Mouse (Mus musculus): ENCODE results near the gene Srcin1.
A peak's percentile ranks its signal among the peaks of the same experiment; 100 is the strongest.

The Srcin1 gene

DNA sequence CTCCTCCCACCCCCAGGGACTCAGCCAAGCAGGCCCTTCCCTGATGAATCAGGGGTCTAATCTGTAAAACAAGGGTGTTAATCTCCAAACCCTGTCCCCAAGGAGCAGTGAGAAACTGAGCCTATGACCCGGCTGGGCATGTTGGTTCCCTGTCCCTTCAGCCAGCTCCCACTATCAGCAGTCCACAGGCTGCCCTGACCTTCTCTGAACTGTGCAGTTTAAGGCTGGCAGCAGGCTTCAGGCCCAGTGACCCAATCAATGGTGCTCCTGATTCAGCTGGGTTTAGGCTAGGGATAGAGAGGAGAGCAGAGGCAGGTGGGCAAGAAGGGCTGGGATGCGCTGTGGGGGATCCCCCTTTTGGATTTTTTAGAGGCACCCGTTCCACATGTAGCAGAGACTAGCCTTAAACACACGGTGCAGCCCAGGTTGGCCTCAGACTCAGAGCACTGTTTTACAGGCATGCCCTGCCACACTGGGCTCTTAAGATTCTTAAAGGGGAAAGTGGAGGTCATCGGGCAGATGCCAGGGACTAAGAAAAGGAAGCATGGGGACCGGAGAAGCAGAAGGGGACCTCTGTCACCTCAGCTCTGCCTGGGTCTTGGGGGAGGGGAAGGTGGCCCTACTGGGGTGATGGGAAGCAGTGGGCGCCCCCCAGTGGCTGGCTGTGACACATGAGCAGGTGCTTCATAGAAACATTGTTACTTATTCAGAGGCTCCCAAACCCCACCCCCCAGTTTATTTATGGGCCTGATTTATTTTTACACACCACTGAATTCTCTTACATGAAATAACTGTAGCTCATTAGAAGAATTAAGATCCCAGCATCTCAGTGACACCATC is 19.2 kb downstream of the Srcin1 start:
- DNase-seq (ENCODE audit: inconsistent age in 2 of 2, low spot score in 1 of 2), result peak; percentile 80 to 88

DNA sequence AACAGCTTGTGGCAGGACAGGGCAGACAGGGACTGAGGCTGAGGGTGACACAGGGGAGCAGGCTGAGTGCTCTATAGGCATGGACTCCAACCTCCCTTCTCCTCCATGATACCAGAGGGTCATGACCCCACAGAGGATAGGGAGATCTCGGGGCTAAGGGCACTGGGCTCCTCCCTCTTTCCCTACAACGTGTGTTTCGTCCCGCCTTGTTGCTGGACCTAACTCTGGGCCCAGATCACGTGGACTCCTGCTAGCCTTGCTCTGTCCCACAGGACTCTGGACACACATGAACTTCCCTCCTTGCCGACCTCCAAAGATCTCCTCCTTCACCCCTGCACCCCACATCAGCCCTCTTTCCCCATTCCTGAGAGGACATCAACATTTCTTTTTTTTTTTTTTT is 20.8 kb downstream of the Srcin1 start:
- DNase-seq (ENCODE audit: inconsistent age in 2 of 2, low spot score in 1 of 2), result no peak

GRCm38 (mm10) chr11:97552151-97552550 is 23.8 kb downstream of the Srcin1 start:
- DNase-seq (ENCODE audit: inconsistent age in 2 of 2, low spot score in 1 of 2), result no peak

GRCm38 (mm10) chr11:97548757-97549156 is 27.2 kb downstream of the Srcin1 start:
- no peak for DNase-seq (ENCODE audit: inconsistent age in 2 of 2, low spot score in 1 of 2)

- DNase-seq (ENCODE audit: inconsistent age in 2 of 2, low spot score in 1 of 2), result no peak
Observed at GRCm38 (mm10) chr11:97547957-97548706, 27.9 kb downstream of the Srcin1 start.

- DNase-seq (ENCODE audit: inconsistent age in 2 of 2, low spot score in 1 of 2), result peak in 1 of 2 experiments; percentile 71
Observed at GRCm38 (mm10) chr11:97546804-97547411, 29.1 kb downstream of the Srcin1 start.

DNA sequence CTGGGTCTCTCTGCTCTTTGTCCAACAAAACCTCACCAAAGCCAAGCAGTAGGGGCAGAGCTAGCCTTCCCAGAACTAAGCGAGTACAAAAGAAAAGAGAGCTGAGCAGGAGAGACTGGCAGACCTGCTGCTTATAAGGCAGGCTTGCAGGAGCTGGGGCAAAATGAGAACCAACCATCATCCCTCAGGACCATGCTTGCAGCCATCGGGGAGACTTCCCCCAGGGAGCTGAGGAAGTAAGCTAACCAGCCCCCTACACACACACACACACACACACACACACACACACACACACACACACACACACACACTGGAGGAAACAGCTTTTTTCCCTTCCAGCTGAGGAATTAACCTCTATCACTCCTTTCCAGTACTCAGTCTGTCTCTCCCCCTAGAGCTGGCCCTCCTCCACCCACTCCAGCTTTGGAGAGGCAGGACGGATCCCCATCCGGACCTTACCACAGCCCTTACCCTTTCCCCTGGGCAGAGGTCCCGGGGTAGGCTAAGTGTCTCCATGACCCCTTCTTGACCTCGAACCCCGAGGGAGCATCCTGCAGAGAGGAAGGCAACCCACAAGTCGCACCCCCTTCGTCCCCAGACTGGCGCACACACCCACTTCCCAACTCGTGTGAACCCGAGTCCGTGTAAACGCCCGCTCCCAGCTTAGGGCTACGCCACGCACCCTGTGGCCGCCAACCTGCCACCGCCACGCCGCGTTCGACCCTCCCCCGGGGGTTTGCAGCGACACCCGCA is 30.0 kb downstream of the Srcin1 start:
- peak in 1 of 2 experiments; percentile 52 for DNase-seq (ENCODE audit: inconsistent age in 2 of 2, low spot score in 1 of 2)

DNA sequence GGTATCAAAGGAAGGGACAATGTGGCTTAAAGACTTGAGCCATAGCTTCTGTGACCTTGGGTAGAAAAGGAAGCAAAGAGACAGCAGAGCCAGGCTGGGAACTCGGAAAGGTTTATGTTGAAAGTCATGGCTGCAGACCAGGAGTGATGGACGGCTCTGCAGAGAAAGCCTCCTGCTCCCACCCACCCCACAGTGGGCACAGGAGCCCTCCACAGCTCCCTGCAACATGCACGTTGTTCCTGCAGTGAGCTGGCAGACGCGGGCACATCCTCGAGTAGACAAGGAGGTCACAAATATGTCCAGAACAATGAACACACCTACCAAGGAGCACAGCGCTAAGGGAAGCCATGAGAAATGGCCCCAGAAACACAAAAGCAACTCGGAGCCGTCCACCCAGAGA is 32.1 kb downstream of the Srcin1 start:
- no peak for DNase-seq (ENCODE audit: inconsistent age in 2 of 2, low spot score in 1 of 2)

DNA sequence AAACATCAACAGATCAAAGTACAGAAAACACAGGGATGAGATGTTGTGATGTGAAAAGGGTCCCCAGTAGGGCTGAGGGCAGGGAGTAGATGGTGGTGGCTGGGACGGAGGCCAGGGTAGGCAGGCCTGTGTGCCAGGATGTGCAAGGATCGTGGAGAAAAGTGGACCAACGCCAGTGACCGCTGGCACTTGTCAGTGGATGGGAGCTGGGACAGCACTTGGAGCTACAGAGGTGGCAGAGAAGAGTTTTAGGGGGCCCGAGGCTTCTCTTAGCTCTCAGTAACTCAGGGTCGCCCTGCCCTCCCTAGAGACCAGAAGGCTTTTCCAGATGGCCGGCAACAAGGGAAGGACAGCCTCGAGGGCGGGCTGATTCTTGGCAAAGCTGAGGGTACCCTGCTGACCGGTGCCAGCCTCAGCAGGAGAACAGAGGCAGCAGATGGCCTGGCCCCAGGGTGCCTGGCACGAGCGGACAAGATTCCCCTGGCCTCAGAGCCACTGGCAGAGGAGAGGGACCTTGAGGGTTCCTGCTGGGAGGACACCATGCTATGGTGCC is 32.7 kb downstream of the Srcin1 start:
- DNase-seq (ENCODE audit: inconsistent age in 2 of 2, low spot score in 1 of 2), result peak; percentile 32 to 67

- DNase-seq (ENCODE audit: inconsistent age in 2 of 2, low spot score in 1 of 2), result no peak
Observed at GRCm38 (mm10) chr11:97542171-97543150, 33.5 kb downstream of the Srcin1 start.

GRCm38 (mm10) chr11:97540604-97541003 is 35.4 kb downstream of the Srcin1 start:
- no peak for DNase-seq (ENCODE audit: inconsistent age in 2 of 2, low spot score in 1 of 2)

GRCm38 (mm10) chr11:97540136-97540535 is 35.9 kb downstream of the Srcin1 start:
- no peak for DNase-seq (ENCODE audit: inconsistent age in 2 of 2, low spot score in 1 of 2)

GRCm38 (mm10) chr11:97539622-97540021 is 36.4 kb downstream of the Srcin1 start:
- DNase-seq (ENCODE audit: inconsistent age in 2 of 2, low spot score in 1 of 2), result no peak

DNA sequence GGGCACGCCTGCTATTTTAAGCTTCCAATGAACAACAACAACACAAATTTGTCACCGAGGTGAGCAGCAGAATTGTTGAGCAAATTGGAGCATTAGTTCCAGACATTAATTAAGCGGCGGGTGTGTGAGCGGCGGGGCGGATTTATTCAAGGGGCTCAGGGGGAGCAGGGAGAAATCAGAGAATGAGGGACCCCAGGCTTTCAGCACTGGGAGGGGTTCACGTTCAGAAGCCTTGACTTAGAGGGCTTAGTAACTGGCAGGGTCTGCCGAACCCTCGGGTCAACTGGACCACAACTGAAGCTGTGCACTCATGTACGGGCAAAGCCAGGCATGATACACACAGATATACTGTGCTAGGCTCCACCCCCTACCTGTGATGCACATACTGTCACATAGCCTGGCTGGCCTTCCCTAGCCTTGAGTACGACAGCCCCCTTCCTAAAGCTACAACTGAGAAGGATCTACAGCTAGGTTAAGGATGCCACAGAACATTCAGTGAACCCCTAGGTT is 38.4 kb downstream of the Srcin1 start:
- no peak for DNase-seq (ENCODE audit: inconsistent age in 2 of 2, low spot score in 1 of 2)

GRCm38 (mm10) chr11:97536835-97537579 is 39.0 kb downstream of the Srcin1 start:
- DNase-seq (ENCODE audit: inconsistent age in 2 of 2, low spot score in 1 of 2), result peak; percentile 42 to 69

GRCm38 (mm10) chr11:97536083-97536747 is 39.8 kb downstream of the Srcin1 start:
- DNase-seq (ENCODE audit: inconsistent age in 2 of 2, low spot score in 1 of 2), result no peak

DNA sequence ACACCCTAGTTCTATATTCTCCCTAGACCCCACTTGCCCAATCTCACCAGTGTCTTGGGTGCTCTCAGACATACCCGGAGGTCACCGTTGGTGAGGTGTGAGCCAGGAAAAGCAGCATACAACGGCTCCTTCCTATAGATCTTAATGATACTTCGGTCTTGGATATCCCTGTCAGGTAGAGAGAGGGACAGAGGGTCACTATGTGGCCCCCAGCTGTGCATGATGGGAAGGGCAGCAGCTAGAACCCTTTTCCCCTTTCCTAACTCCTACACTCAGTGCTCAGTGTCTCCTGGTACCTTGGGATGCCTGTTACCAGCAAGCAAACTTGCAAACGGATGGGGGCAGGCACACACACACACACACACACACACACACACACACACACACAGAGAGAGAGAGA is 40.3 kb downstream of the Srcin1 start:
- DNase-seq (ENCODE audit: inconsistent age in 2 of 2, low spot score in 1 of 2), result no peak

DNA sequence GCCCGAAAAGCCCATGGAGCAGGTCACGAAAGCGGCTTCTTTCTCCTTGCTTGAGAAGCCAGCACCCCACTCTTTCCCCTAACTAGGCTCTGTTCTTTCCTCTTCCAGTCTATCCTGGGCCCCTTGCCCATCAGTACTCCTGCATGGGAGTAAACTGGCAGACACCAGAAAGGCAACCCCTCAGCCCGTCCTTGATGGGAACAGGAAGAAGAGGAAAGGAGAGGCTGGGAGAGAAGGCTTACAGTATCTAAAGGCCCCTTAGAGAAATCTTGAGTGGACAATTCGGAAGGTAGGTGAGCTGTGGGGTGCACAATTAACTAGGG is 40.7 kb downstream of the Srcin1 start:
- DNase-seq (ENCODE audit: inconsistent age in 2 of 2, low spot score in 1 of 2), result no peak

Measured in adrenal gland, adult (tissue).